Mouse (Mus musculus): Measurements from ENCODE around the gene As3mt.

GRCm38 (mm10) chr19:46696943-46697342 lies 10.3 kb upstream of the As3mt start:
- TF ChIP-seq CTCF (IDR thresholded peaks at IDR 0.05; ENCODE audit: low read depth, low read length) (no peak), POLR2A (IDR thresholded peaks at IDR 0.05; ENCODE audit: insufficient read depth, low read length) (no peak)
